Mouse (Mus musculus) embryonic facial prominence, embryonic 12.5 days (tissue): ENCODE measurements around the gene Tnfsf13. TPM values are rescaled to one million over a fixed set of nuclear protein-coding genes. Genes with fewer than 3 reads are reported as not detected.

Experiments
- ATAC-seq: fragments of 200-750 bp; cut with Nextera tagmentation; 2 replicates; pipeline ENCODE4 v1.8.0; 2017; ENCODE audit not compliant: insufficient number of reproducible peaks, insufficient read depth, low FRiP score, low TSS enrichment
- H3K27ac ChIP-seq: fragments of 300-500 bp; sonication (generic); 2 replicates; pipeline ENCODE4 v1.5.1; 2016; ENCODE audit warnings: mild to moderate bottlenecking
- H3K27me3 ChIP-seq: fragments of 300-500 bp; sonication (generic); 2 replicates; pipeline ENCODE4 v1.6.1; 2016; ENCODE audit warnings: mild to moderate bottlenecking, moderate library complexity
- H3K36me3 ChIP-seq: fragments of 300-500 bp; sonication (generic); 2 replicates; pipeline ENCODE4 v1.6.1; 2016; ENCODE audit warnings: mild to moderate bottlenecking
- H3K4me1 ChIP-seq: fragments of 300-500 bp; sonication (generic); 2 replicates; pipeline ENCODE4 v1.6.1; 2016
- H3K4me2 ChIP-seq: fragments of 300-500 bp; sonication (generic); replicated peaks from 2 replicates; pipeline ENCODE4 v1.6.1; 2016; ENCODE audit warnings: mild to moderate bottlenecking, moderate library complexity
- H3K4me3 ChIP-seq: fragments of 300-500 bp; sonication (generic); 2 replicates; pipeline ENCODE4 v1.5.1; 2016; ENCODE audit warnings: mild to moderate bottlenecking
- H3K9ac ChIP-seq: fragments of 300-500 bp; sonication (generic); 2 replicates; pipeline ENCODE4 v1.6.1; 2016; ENCODE audit warnings: mild to moderate bottlenecking, moderate library complexity
- H3K9me3 ChIP-seq: fragments of 300-500 bp; sonication (generic); 2 replicates; pipeline ENCODE4 v1.6.1; 2016; ENCODE audit warnings: mild to moderate bottlenecking, moderate library complexity
- WGBS: fragments of 180-500 bp; shearing (Covaris S2); methylation state at CpG from one replicate; pipeline ENCODE4 v1.1.7; 2016; 5-methylcytosine and 5-hydroxymethylcytosine counted together
- polyA plus RNA-seq: library from polyadenylated mRNA; unstranded; fragments of >200 nt; fragmentation: Nextera tagmentation; extraction: Ambion mirVana; gene quantifications from 2 replicates; pipeline ENCODE4 v1.2.1, GENCODE M21; 2016

Tnfsf13 gene
- polyA plus RNA-seq, 1 experiment from 2014 or later = 0.50 TPM

- no peaks in the 10 kb centered on the region for H3K9me3 ChIP-seq
- H3K27me3 ChIP-seq = no peaks in the 10 kb centered on the region
- H3K4me2 ChIP-seq = no peak overlapping the region
- H3K27ac ChIP-seq = no peak overlapping the region
- 74% methylated on average over 20 of the region's 20 CpGs for WGBS
- H3K36me3 ChIP-seq = no peaks in the 10 kb centered on the region
- no peak overlapping the region for H3K4me3 ChIP-seq
- no peak overlapping the region for H3K9ac ChIP-seq
- H3K4me1 ChIP-seq = peaks cover 40% of the 10 kb centered on the region
- no peak for ATAC-seq
Observed at GRCm38 (mm10) chr11:69712954-69713672, 27.5 kb upstream of the Tnfsf13 start.

GRCm38 (mm10) chr11:69711082-69711481 lies 25.5 kb upstream of the Tnfsf13 start:
- no peaks in the 10 kb centered on the region for H3K9me3 ChIP-seq
- no peak overlapping the region for H3K27ac ChIP-seq
- H3K27me3 ChIP-seq = no peaks in the 10 kb centered on the region
- no peaks in the 10 kb centered on the region for H3K36me3 ChIP-seq
- H3K4me2 ChIP-seq = no peak overlapping the region
- peaks cover 37% of the 10 kb centered on the region for H3K4me1 ChIP-seq
- ATAC-seq = no peak
- H3K4me3 ChIP-seq = no peak overlapping the region
- H3K9ac ChIP-seq = no peak overlapping the region
- WGBS = 78% methylated on average over 2 of the region's 2 CpGs

GRCm38 (mm10) chr11:69710470-69710869 lies 24.9 kb upstream of the Tnfsf13 start:
- H3K27me3 ChIP-seq = no peaks in the 10 kb centered on the region
- H3K27ac ChIP-seq = no peak overlapping the region
- WGBS = 75% methylated on average over 3 of the region's 3 CpGs
- no peak overlapping the region for H3K4me2 ChIP-seq
- H3K9ac ChIP-seq = no peak overlapping the region
- H3K4me1 ChIP-seq = peaks cover 31% of the 10 kb centered on the region
- H3K4me3 ChIP-seq = no peak overlapping the region
- ATAC-seq = no peak
- no peaks in the 10 kb centered on the region for H3K9me3 ChIP-seq
- H3K36me3 ChIP-seq = no peaks in the 10 kb centered on the region

GRCm38 (mm10) chr11:69709554-69710446 lies 24.2 kb upstream of the Tnfsf13 start:
- no peak overlapping the region for H3K4me3 ChIP-seq
- ATAC-seq = no peak
- no peak overlapping the region for H3K4me2 ChIP-seq
- no peaks in the 10 kb centered on the region for H3K27me3 ChIP-seq
- no peaks in the 10 kb centered on the region for H3K36me3 ChIP-seq
- peaks cover 26% of the 10 kb centered on the region for H3K4me1 ChIP-seq
- 44% methylated on average over 11 of the region's 11 CpGs for WGBS
- no peaks in the 10 kb centered on the region for H3K9me3 ChIP-seq
- H3K9ac ChIP-seq = no peak overlapping the region
- peak overlapping the region; percentile 72 for H3K27ac ChIP-seq

- no peaks in the 10 kb centered on the region for H3K36me3 ChIP-seq
- 65% methylated on average over 3 of the region's 3 CpGs for WGBS
- peaks cover 20% of the 10 kb centered on the region for H3K4me1 ChIP-seq
- H3K9ac ChIP-seq = no peak overlapping the region
- ATAC-seq = no peak
- 0 out of 2 replicates have a peak overlapping the region, but pooled peaks have one; percentile 72 for H3K27ac ChIP-seq
- no peaks in the 10 kb centered on the region for H3K9me3 ChIP-seq
- H3K4me2 ChIP-seq = no peak overlapping the region
- no peaks in the 10 kb centered on the region for H3K27me3 ChIP-seq
- no peak overlapping the region for H3K4me3 ChIP-seq
Observed at GRCm38 (mm10) chr11:69708614-69709265, 23.2 kb upstream of the Tnfsf13 start.

GRCm38 (mm10) chr11:69707873-69708381 lies 22.3 kb upstream of the Tnfsf13 start:
- no peaks in the 10 kb centered on the region for H3K36me3 ChIP-seq
- no peak overlapping the region for H3K27ac ChIP-seq
- no peak overlapping the region for H3K4me2 ChIP-seq
- no peak overlapping the region for H3K9ac ChIP-seq
- no peaks in the 10 kb centered on the region for H3K27me3 ChIP-seq
- H3K4me1 ChIP-seq = peaks cover 14% of the 10 kb centered on the region
- H3K9me3 ChIP-seq = no peaks in the 10 kb centered on the region
- 81% methylated on average over 4 of the region's 4 CpGs for WGBS
- H3K4me3 ChIP-seq = no peak overlapping the region
- ATAC-seq = no peak

- Histone ChIP-seq H3K4me1 (peaks cover 14% of the 10 kb centered on the region), H3K4me3 (no peak overlapping the region), H3K9me3 (no peaks in the 10 kb centered on the region), H3K27me3 (no peaks in the 10 kb centered on the region), H3K27ac (no peak overlapping the region), H3K9ac (no peak overlapping the region), H3K4me2 (no peak overlapping the region), H3K36me3 (no peaks in the 10 kb centered on the region)
- 92% methylated on average over 4 of the region's 4 CpGs for WGBS
- ATAC-seq = no peak
Observed at GRCm38 (mm10) chr11:69707480-69707847, 21.9 kb upstream of the Tnfsf13 start.

- H3K4me1 ChIP-seq = peaks cover 14% of the 10 kb centered on the region
- H3K27ac ChIP-seq = no peak overlapping the region
- no peak overlapping the region for H3K9ac ChIP-seq
- no peak overlapping the region for H3K4me3 ChIP-seq
- no peaks in the 10 kb centered on the region for H3K36me3 ChIP-seq
- 44% methylated on average over 6 of the region's 6 CpGs for WGBS
- ATAC-seq = no peak
- no peak overlapping the region for H3K4me2 ChIP-seq
- no peaks in the 10 kb centered on the region for H3K9me3 ChIP-seq
- H3K27me3 ChIP-seq = no peaks in the 10 kb centered on the region
Observed at GRCm38 (mm10) chr11:69706775-69707479, 21.3 kb upstream of the Tnfsf13 start.

- no peak for ATAC-seq
- H3K4me2 ChIP-seq = no peak overlapping the region
- peaks cover 10% of the 10 kb centered on the region for H3K4me1 ChIP-seq
- no peak overlapping the region for H3K4me3 ChIP-seq
- H3K27ac ChIP-seq = no peak overlapping the region
- WGBS = 38% methylated on average over 2 of the region's 2 CpGs
- no peaks in the 10 kb centered on the region for H3K36me3 ChIP-seq
- H3K27me3 ChIP-seq = no peaks in the 10 kb centered on the region
- H3K9me3 ChIP-seq = no peaks in the 10 kb centered on the region
- H3K9ac ChIP-seq = 0 out of 2 replicates have a peak overlapping the region, but pooled peaks have one; percentile 7
Observed at GRCm38 (mm10) chr11:69704613-69705010, 19.0 kb upstream of the Tnfsf13 start.

- no peak overlapping the region for H3K4me3 ChIP-seq
- no peaks in the 10 kb centered on the region for H3K27me3 ChIP-seq
- ATAC-seq = no peak
- 0 out of 2 replicates have a peak overlapping the region, but pooled peaks have one; percentile 7 for H3K9ac ChIP-seq
- peaks cover 4% of the 10 kb centered on the region for H3K4me1 ChIP-seq
- 60% methylated on average over 8 of the region's 8 CpGs for WGBS
- no peak overlapping the region for H3K4me2 ChIP-seq
- no peaks in the 10 kb centered on the region for H3K36me3 ChIP-seq
- no peak overlapping the region for H3K27ac ChIP-seq
- no peaks in the 10 kb centered on the region for H3K9me3 ChIP-seq
Observed at GRCm38 (mm10) chr11:69703814-69704612, 18.4 kb upstream of the Tnfsf13 start.
